Mouse (Mus musculus): Measurements from ENCODE around the gene Barhl1. TPM values are rescaled to one million over a fixed set of nuclear protein-coding genes. Genes with fewer than 3 reads are reported as not detected.

The Barhl1 gene
- total and polyA plus RNA-seq, 3 experiments, result 0.24 TPM; not detected in 2

GRCm38 (mm10) chr2:28915768-28916512 is 528 bp downstream of the Barhl1 start (continued):
- TF ChIP-seq SMC3 (IDR thresholded peaks at IDR 0.05; ENCODE audit: low read depth, low read length), result no peak
- no peak for TF ChIP-seq ZC3H11A (IDR thresholded peaks at IDR 0.05; ENCODE audit: low read depth, low read length)
- no peak for TF ChIP-seq TCF12 (IDR thresholded peaks at IDR 0.05; ENCODE audit: low read depth, low read length)
- peak; percentile 98 for TF ChIP-seq SIN3A (IDR thresholded peaks at IDR 0.05; ENCODE audit: low read length)
- TF ChIP-seq NRF1 (IDR thresholded peaks at IDR 0.05; ENCODE audit: low read depth, low read length), result no peak
- peak; percentile 44; the same call in 1 of the 2 replicates for TF ChIP-seq IRF4 (IDR thresholded peaks at IDR 0.05; ENCODE audit: low read depth, low read length)
- TF ChIP-seq MAZ (IDR thresholded peaks at IDR 0.05; ENCODE audit: low read depth, low read length), result no peak
- no peak for TF ChIP-seq MAFK (IDR thresholded peaks at IDR 0.05; ENCODE audit: insufficient replicate concordance, low read length)
- TF ChIP-seq MYC (IDR thresholded peaks at IDR 0.05; ENCODE audit: low read depth, low read length), result no peak
- TF ChIP-seq GABPA (IDR thresholded peaks at IDR 0.05; ENCODE audit: insufficient replicate concordance, low read depth, low read length), result no peak

GRCm38 (mm10) chr2:28915104-28915738 is 1.2 kb downstream of the Barhl1 start:
- H3K9ac ChIP-seq (ENCODE audit: insufficient read depth, low read depth), result no peak overlapping the region
- H3K4me3 ChIP-seq (replicated peaks in 1 of 3; ENCODE audit: low read depth in 2 of 3, low read length in 2 of 3, poor library complexity in 1 of 3), result no peak overlapping the region
- in situ Hi-C loops (cut with MboI; ENCODE audit: low pct_ligation_motif_present, low pct_unique_long_range_greater_than_20kb, low sequenced_read_pairs), result no loop called here
- H3K36me3 ChIP-seq (replicated peaks in 1 of 2; ENCODE audit: control insufficient read depth in 1 of 2, insufficient read depth in 1 of 2, low read length in 1 of 2), result peaks cover 0 to 12% of the 10 kb centered on the region in 2 experiments
- H3K27me3 ChIP-seq (replicated peaks), result peaks cover 25% of the 10 kb centered on the region
- H3K27ac ChIP-seq (ENCODE audit: insufficient read depth, low read depth), result no peak overlapping the region
- no peak for DNase-seq (ENCODE audit: extremely low read depth)
- no peak for TF ChIP-seq RAD21 (IDR thresholded peaks at IDR 0.05; ENCODE audit: low read depth, low read length)
- no peak for TF ChIP-seq BHLHE40 (IDR thresholded peaks at IDR 0.05; ENCODE audit: low read depth, low read length)
- no peak for TF ChIP-seq IRF4 (IDR thresholded peaks at IDR 0.05; ENCODE audit: low read depth, low read length)
- no peak for TF ChIP-seq ETS1 (conservative IDR thresholded peaks at IDR 0.05; ENCODE audit: low read depth, low read length)
- TF ChIP-seq EP300 (IDR thresholded peaks at IDR 0.05; ENCODE audit: low read length), result no peak
- H3K4me1 ChIP-seq (ENCODE audit: control insufficient read depth in 1 of 2, insufficient read depth in 2 of 2), result peaks cover 9 to 29% of the 10 kb centered on the region in 2 experiments
- dilution Hi-C loops (cut with MboI; ENCODE audit: extremely low pct_ligation_motif_present, extremely low pct_unique_long_range_greater_than_20kb, low sequenced_read_pairs), result no loop called here
- no peak overlapping the region for H3K4me2 ChIP-seq (ENCODE audit: insufficient read depth, low read depth, poor library complexity, severe bottlenecking)
- peaks cover 3% of the 10 kb centered on the region for H3K9me3 ChIP-seq (replicated peaks; ENCODE audit: low read length)
- no peaks in the 10 kb centered on the region for H3K79me2 ChIP-seq (replicated peaks; ENCODE audit: control insufficient read depth, extremely low read depth, insufficient read depth, poor library complexity, severe bottlenecking)

- Histone ChIP-seq H3K4me2 (ENCODE audit: insufficient read depth, low read depth, poor library complexity, severe bottlenecking) (no peak overlapping the region), H3K4me3 (replicated peaks in 1 of 3; ENCODE audit: low read depth in 2 of 3, low read length in 2 of 3, poor library complexity in 1 of 3) (no peak overlapping the region), H3K27ac (ENCODE audit: insufficient read depth, low read depth) (no peak overlapping the region), H3K79me2 (replicated peaks; ENCODE audit: control insufficient read depth, extremely low read depth, insufficient read depth, poor library complexity, severe bottlenecking) (no peaks in the 10 kb centered on the region), H3K9ac (ENCODE audit: insufficient read depth, low read depth) (no peak overlapping the region), H3K27me3 (replicated peaks) (peaks cover 19% of the 10 kb centered on the region), H3K4me1 (ENCODE audit: control insufficient read depth in 1 of 2, insufficient read depth in 2 of 2) (peaks cover 9 to 29% of the 10 kb centered on the region in 2 experiments), H3K9me3 (replicated peaks; ENCODE audit: low read length) (peaks cover 9% of the 10 kb centered on the region), H3K36me3 (replicated peaks in 1 of 2; ENCODE audit: control insufficient read depth in 1 of 2, insufficient read depth in 1 of 2, low read length in 1 of 2) (peaks cover 0 to 20% of the 10 kb centered on the region in 2 experiments)
- in situ Hi-C loops (cut with MboI; ENCODE audit: low pct_ligation_motif_present, low pct_unique_long_range_greater_than_20kb, low sequenced_read_pairs) (no loop called here), dilution Hi-C loops (cut with MboI; ENCODE audit: extremely low pct_ligation_motif_present, extremely low pct_unique_long_range_greater_than_20kb, low sequenced_read_pairs) (no loop called here)
- DNase-seq (ENCODE audit: extremely low read depth), result no peak
- TF ChIP-seq USF1 (IDR thresholded peaks at IDR 0.05; ENCODE audit: low read depth, low read length), result no peak
- TF ChIP-seq SMC3 (IDR thresholded peaks at IDR 0.05; ENCODE audit: low read depth, low read length), result no peak
- TF ChIP-seq UBTF (IDR thresholded peaks at IDR 0.05; ENCODE audit: low read depth, low read length), result no peak
- TF ChIP-seq HCFC1 (IDR thresholded peaks at IDR 0.05; ENCODE audit: low read depth, low read length), result no peak
- TF ChIP-seq POLR2A (IDR thresholded peaks at IDR 0.05; ENCODE audit: low read depth, low read length), result no peak
- TF ChIP-seq MAX (IDR thresholded peaks at IDR 0.05; ENCODE audit: low read length), result no peak
- TF ChIP-seq GABPA (IDR thresholded peaks at IDR 0.05; ENCODE audit: insufficient replicate concordance, low read depth, low read length), result no peak
- no peak for TF ChIP-seq RAD21 (IDR thresholded peaks at IDR 0.05; ENCODE audit: low read depth, low read length)
- TF ChIP-seq USF2 (conservative IDR thresholded peaks at IDR 0.05; ENCODE audit: low read depth, low read length), result no peak
- no peak for TF ChIP-seq MAZ (IDR thresholded peaks at IDR 0.05; ENCODE audit: low read depth, low read length)
- no peak for TF ChIP-seq POLR2AphosphoS2 (IDR thresholded peaks at IDR 0.05; ENCODE audit: low read depth, low read length)
- TF ChIP-seq ZKSCAN1 (IDR thresholded peaks at IDR 0.05; ENCODE audit: borderline replicate concordance, low read depth, low read length), result no peak
- TF ChIP-seq RCOR1 (conservative IDR thresholded peaks at IDR 0.05; ENCODE audit: low read depth, low read length), result no peak
Observed at GRCm38 (mm10) chr2:28914121-28914520, 2.3 kb downstream of the Barhl1 start.

All from CH12.LX (cell line).